ENCODE assay signal across 8 mouse cellular contexts in the genomic region with DNA sequence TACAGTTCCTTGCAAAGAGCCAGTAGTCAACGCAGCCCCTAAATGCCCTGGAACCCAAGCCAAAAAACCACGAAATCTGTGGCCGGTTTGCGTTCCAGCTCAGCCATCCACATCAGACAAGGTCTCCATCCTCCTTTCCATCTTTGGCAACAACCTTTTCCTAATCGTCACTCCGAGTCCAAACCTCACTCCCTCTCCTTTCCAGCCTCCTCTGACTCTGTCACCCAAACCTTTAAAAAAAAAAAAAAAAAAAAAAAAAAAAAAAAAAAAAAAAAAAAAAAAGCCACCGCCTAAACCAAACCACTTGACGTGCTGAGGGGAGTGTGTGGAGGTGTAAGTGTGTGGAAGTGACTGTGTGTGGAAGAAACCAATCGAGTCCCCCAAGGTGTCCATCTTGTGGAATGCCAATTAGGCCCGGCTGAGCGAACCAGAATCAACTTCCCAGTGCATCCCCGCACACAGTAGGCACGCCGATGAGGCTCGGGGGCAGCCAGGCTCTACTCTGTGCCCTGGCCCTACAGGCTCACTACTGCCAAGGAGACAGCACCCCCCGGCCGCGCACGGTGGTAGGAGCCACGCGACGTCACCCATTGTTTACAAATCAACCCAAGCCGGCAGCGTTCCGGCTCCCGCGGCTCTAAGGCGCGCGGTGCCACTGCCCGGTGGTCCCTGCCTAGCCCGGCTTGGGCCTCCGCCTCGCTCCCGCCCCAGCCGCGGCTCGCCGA. TPM values are rescaled to one million over a fixed set of nuclear protein-coding genes. Genes with fewer than 3 reads are reported as not detected.
DNase-seq lines count a peak whose midpoint lies in the region; ATAC-seq and TF ChIP-seq lines count a peak whose summit lies in the region.

TSS of gene Frat1 (plus strand) at position 590 of the 725 bp plus-strand sequence.

- peaks cover 20% of the 10 kb centered on the region for H3K27me3 ChIP-seq in heart, embryonic 10.5 days (ENCODE audit: insufficient read depth, poor library complexity, severe bottlenecking)
- peaks cover 31% of the 10 kb centered on the region for H3K27me3 ChIP-seq in kidney, embryonic 15.5 days
- no peaks in the 10 kb centered on the region for H3K27me3 ChIP-seq in liver, adult 2 months (ENCODE audit: control insufficient read depth, insufficient read depth, low read length)
- peaks cover 52% of the 10 kb centered on the region for H3K27me3 ChIP-seq in myocyte (ENCODE audit: control insufficient read depth, insufficient read depth, insufficient read length)
- H3K27me3 ChIP-seq in splenic B cell, adult 2 months (ENCODE audit: control insufficient read depth, insufficient read depth, low read length, poor library complexity, severe bottlenecking): no peaks in the 10 kb centered on the region

- no peak for TF ChIP-seq CTCF in bone marrow macrophage, adult 2 months (IDR thresholded peaks at IDR 0.05; ENCODE audit: low read depth, low read length)
- TF ChIP-seq CTCF in embryonic fibroblast, embryonic 13.5 days (IDR thresholded peaks at IDR 0.05; ENCODE audit: borderline replicate concordance, insufficient read depth, low read length): no peak
- no peak for TF ChIP-seq CTCF in liver, adult 2 months (IDR thresholded peaks at IDR 0.05; ENCODE audit: low read depth, low read length)

- no peaks in the 10 kb centered on the region for H3K9me3 ChIP-seq in heart, embryonic 10.5 days
- no peaks in the 10 kb centered on the region for H3K9me3 ChIP-seq in kidney, embryonic 15.5 days (replicated peaks)

- H3K4me2 ChIP-seq in kidney, embryonic 15.5 days: peak within 1 kb of the TSS; percentile 99
- H3K4me2 ChIP-seq in myocyte (ENCODE audit: low read depth): peak within 1 kb of the TSS; percentile 79

- WGBS in heart, embryonic 10.5 days: 1% methylated on average over 39 of the region's 39 CpGs
- under 1% methylated on average over 34 of the region's 39 CpGs for WGBS in kidney, embryonic 15.5 days
- under 1% methylated on average over 39 of the region's 39 CpGs for WGBS in liver, adult 2 months

- peak within 1 kb of the TSS; percentile 29 for H3ac ChIP-seq in myocyte (ENCODE audit: control insufficient read depth, insufficient read length)

- no peak for TF ChIP-seq POLR2A in bone marrow macrophage, adult 2 months (IDR thresholded peaks at IDR 0.05; ENCODE audit: borderline replicate concordance, low read depth, low read length)
- no peak for TF ChIP-seq POLR2A in embryonic fibroblast, embryonic 13.5 days (IDR thresholded peaks at IDR 0.05; ENCODE audit: low read depth, low read length)
- TF ChIP-seq POLR2A in liver, adult 2 months (IDR thresholded peaks at IDR 0.05; ENCODE audit: extremely low read depth, insufficient read depth, low read length): no peak
- no peak for TF ChIP-seq POLR2A in myocyte (IDR thresholded peaks at IDR 0.05; ENCODE audit: insufficient read length, low read depth)

- H3K4me3 ChIP-seq in bone marrow macrophage, adult 2 months (ENCODE audit: insufficient read depth, low read length): peak within 1 kb of the TSS; percentile 89
- H3K4me3 ChIP-seq in embryonic fibroblast, embryonic 13.5 days (ENCODE audit: insufficient read depth, low read length): peak within 1 kb of the TSS; percentile 40
- H3K4me3 ChIP-seq in heart, embryonic 10.5 days: peak within 1 kb of the TSS; percentile 83
- H3K4me3 ChIP-seq in kidney, embryonic 15.5 days (replicated peaks): peak within 1 kb of the TSS; percentile 75
- H3K4me3 ChIP-seq in liver, adult 2 months (ENCODE audit: insufficient read depth, low read depth, low read length): peak within 1 kb of the TSS; percentile 59
- peak within 1 kb of the TSS; percentile 26 for H3K4me3 ChIP-seq in myocyte

- H3K79me2 ChIP-seq in liver, adult 2 months (ENCODE audit: control insufficient read depth, insufficient read depth, low read length): peaks cover 4% of the 10 kb centered on the region; the same call in 1 of the 2 replicates
- H3K79me2 ChIP-seq in myocyte (ENCODE audit: control insufficient read depth, insufficient read depth): no peaks in the 10 kb centered on the region

- H3K36me3 ChIP-seq in heart, embryonic 10.5 days: no peaks in the 10 kb centered on the region
- H3K36me3 ChIP-seq in kidney, embryonic 15.5 days: no peaks in the 10 kb centered on the region
- no peaks in the 10 kb centered on the region for H3K36me3 ChIP-seq in liver, adult 2 months (ENCODE audit: control insufficient read depth, insufficient read depth, low read length)
- H3K36me3 ChIP-seq in myocyte (ENCODE audit: control insufficient read depth, insufficient read depth): no peaks in the 10 kb centered on the region
- H3K36me3 ChIP-seq in splenic B cell, adult 2 months (ENCODE audit: control insufficient read depth, insufficient read depth, low read length, poor library complexity, severe bottlenecking): no peaks in the 10 kb centered on the region

- ATAC-seq in kidney, embryonic 15.5 days (replicated peaks; ENCODE audit: low FRiP score): peak; percentile 95

- H3K9ac ChIP-seq in kidney, embryonic 15.5 days: peak within 1 kb of the TSS; percentile 65
- peak within 1 kb of the TSS; percentile 88 for H3K9ac ChIP-seq in liver, adult 2 months (ENCODE audit: low read depth, low read length)

- DNase-seq in A20 (ENCODE audit: low read depth, low spot score): peak; percentile 95
- DNase-seq in heart, embryonic 10.5 days (ENCODE audit: low spot score): peak; percentile 96
- DNase-seq in liver, adult 2 months (ENCODE audit: extremely low read depth, low read depth, low spot score): peak; percentile 92
- peak; percentile 93 for DNase-seq in splenic B cell, adult 2 months (ENCODE audit: low read depth, low spot score)

- peak within 1 kb of the TSS; percentile 95 for H3K27ac ChIP-seq in bone marrow macrophage, adult 2 months (ENCODE audit: insufficient read depth, low read depth, low read length)
- H3K27ac ChIP-seq in embryonic fibroblast, embryonic 13.5 days (ENCODE audit: insufficient read depth, low read length): no peak within 1 kb of the TSS
- H3K27ac ChIP-seq in heart, embryonic 10.5 days: peak within 1 kb of the TSS; percentile 97
- peak within 1 kb of the TSS; percentile 95 for H3K27ac ChIP-seq in kidney, embryonic 15.5 days
- H3K27ac ChIP-seq in liver, adult 2 months (replicated peaks; ENCODE audit: insufficient read depth, low read depth, low read length): peak within 1 kb of the TSS; percentile 96

- peaks cover 9% of the 10 kb centered on the region for H3K4me1 ChIP-seq in bone marrow macrophage, adult 2 months (ENCODE audit: control insufficient read depth, insufficient read depth, low read length)
- H3K4me1 ChIP-seq in embryonic fibroblast, embryonic 13.5 days (ENCODE audit: control insufficient read depth, insufficient read depth, low read length): no peaks in the 10 kb centered on the region
- H3K4me1 ChIP-seq in heart, embryonic 10.5 days: peaks cover 17% of the 10 kb centered on the region
- H3K4me1 ChIP-seq in kidney, embryonic 15.5 days: peaks cover 26% of the 10 kb centered on the region
- H3K4me1 ChIP-seq in liver, adult 2 months (ENCODE audit: control insufficient read depth, insufficient read depth, low read length): peaks cover 12% of the 10 kb centered on the region

TF ChIP-seq in myocyte, 11 proteins besides CTCF, POLR2A, EP300 and RAD21:
- TF ChIP-seq REST (IDR thresholded peaks at IDR 0.05; ENCODE audit: insufficient read depth, insufficient read length): no peak
- TF ChIP-seq USF1 (IDR thresholded peaks at IDR 0.05; ENCODE audit: low read depth): no peak
- no peak for TF ChIP-seq MYOG (IDR thresholded peaks at IDR 0.05; ENCODE audit: control insufficient read depth in 1 of 3, insufficient read depth in 1 of 3, insufficient read length in 2 of 3, low read depth in 2 of 3)
- no peak for TF ChIP-seq E2F4 (IDR thresholded peaks at IDR 0.05; ENCODE audit: insufficient read depth)
- no peak for TF ChIP-seq MAX (IDR thresholded peaks at IDR 0.05; ENCODE audit: low read depth)
- no peak for TF ChIP-seq SRF (IDR thresholded peaks at IDR 0.05; ENCODE audit: control insufficient read depth, insufficient read length, low read depth)
- TF ChIP-seq TCF3 (IDR thresholded peaks at IDR 0.05; ENCODE audit: insufficient read length, low read depth): no peak
- TF ChIP-seq TCF12 (IDR thresholded peaks at IDR 0.05; ENCODE audit: insufficient read depth, poor library complexity, severe bottlenecking): no peak
- no peak for TF ChIP-seq MYOD1 (IDR thresholded peaks at IDR 0.05; ENCODE audit: control insufficient read depth in 1 of 3, insufficient read length in 2 of 3, low read depth in 2 of 3)
- TF ChIP-seq CEBPB (IDR thresholded peaks at IDR 0.05; ENCODE audit: insufficient read depth, poor library complexity, severe bottlenecking): no peak
- no peak for TF ChIP-seq POLR2AphosphoS2 (IDR thresholded peaks at IDR 0.05; ENCODE audit: insufficient read length, low read depth)

RNA-seq across cellular contexts. Expression of gene Frat1, which starts in this region (rescaled TPM):
- polyA plus RNA-seq in bone marrow macrophage, adult 2 months (2012; ENCODE audit: insufficient read depth, insufficient read length, missing spikeins): 6.3 and 7.7 TPM in 2 replicates
- 0.26 TPM in 1 of 2 replicates, not detected in the other for polyA plus RNA-seq in embryonic fibroblast, embryonic 13.5 days (2011; ENCODE audit: insufficient read length, low read depth, missing spikeins)
- polyA plus RNA-seq in heart, embryonic 10.5 days (2016; fragmentation: Nextera tagmentation; extraction: Ambion mirVana): 3.2 and 6.6 TPM in 2 replicates
- polyA plus RNA-seq in kidney, embryonic 15.5 days (2015; fragmentation: Nextera tagmentation; extraction: Ambion mirVana): 5.6 and 6.3 TPM in 2 replicates
- total RNA-seq in liver, adult 2 months (2014; rRNA removed): 1.9 and 3.3 TPM in 2 replicates
- polyA plus RNA-seq in liver, adult 2 months (2012; rRNA removed): 5.5 and 5.6 TPM in 2 replicates
- polyA plus RNA-seq in myocyte (2012; fragmentation: generic; extraction: Trizol): 0.19 TPM

Comparison
In these comparisons a context has a peak if more than half of its experiments do, and no peak if none do; other contexts are left out.
1. H3K4me3 ChIP-seq: peak in every context shown above with its lines; median percentile 89 in bone marrow macrophage, adult 2 months; 83 in heart, embryonic 10.5 days; 75 in kidney, embryonic 15.5 days; 59 in liver, adult 2 months; 40 in embryonic fibroblast, embryonic 13.5 days; 26 in myocyte.